Mouse (Mus musculus) G1E-ER4 (cell line): ENCODE measurements around the gene Aasdh. TPM values are rescaled to one million over a fixed set of nuclear protein-coding genes. Genes with fewer than 3 reads are reported as not detected.

ENCODE experiments used
- GATA1 ChIP-seq: IDR thresholded peaks from one replicate; pipeline ENCODE4 v1.8.0; 2012; ENCODE audit warnings: low read length, inconsistent platforms
- polyA plus RNA-seq: library from polyadenylated mRNA; stranded (reverse); fragments of >175 nt; gene quantifications from 2 replicates; pipeline ENCODE4 v1.2.3, GENCODE M21; 2012

The Aasdh gene
- 3.2 and 3.8 TPM in 2 replicates for polyA plus RNA-seq

DNA sequence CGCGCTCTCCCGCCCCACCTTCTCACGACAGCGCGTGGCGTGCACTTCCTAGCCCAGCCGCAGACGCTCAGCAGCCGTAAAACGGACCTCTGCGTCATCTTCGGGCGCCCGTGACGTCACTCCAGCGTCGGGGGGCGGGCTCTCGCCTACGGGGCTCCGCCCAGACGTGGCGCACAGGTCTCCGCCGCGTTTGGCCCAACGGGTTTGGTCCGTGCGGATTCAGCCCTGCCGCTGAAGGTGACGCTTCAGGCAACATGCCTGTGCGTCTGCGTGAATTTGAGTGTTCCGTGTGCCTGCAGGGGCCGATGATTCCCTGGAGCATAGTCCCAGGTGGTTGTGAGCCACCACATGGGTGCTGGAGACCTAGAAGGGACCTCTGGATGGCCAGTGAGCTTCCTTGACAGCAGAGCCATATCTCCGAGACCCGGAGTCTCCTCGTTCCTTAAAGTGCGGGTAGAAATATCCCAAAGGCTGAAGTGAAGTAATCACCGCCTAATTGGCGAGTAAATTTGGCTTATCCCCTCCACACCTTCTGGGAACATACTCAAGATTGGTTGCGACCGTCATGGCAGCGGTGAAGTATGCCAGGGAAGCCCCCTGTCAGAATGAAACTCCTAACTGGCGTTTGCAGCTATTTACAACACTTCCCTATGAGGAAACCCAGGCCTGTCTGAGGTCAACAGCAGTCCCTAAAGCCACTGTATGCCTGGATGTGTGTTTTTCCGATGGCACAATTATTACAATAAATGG lies at the start of gene Aasdh:
Aasdh (minus strand) TSS at position 110 of the 750 bp plus-strand sequence.
- no peak for TF ChIP-seq GATA1

DNA sequence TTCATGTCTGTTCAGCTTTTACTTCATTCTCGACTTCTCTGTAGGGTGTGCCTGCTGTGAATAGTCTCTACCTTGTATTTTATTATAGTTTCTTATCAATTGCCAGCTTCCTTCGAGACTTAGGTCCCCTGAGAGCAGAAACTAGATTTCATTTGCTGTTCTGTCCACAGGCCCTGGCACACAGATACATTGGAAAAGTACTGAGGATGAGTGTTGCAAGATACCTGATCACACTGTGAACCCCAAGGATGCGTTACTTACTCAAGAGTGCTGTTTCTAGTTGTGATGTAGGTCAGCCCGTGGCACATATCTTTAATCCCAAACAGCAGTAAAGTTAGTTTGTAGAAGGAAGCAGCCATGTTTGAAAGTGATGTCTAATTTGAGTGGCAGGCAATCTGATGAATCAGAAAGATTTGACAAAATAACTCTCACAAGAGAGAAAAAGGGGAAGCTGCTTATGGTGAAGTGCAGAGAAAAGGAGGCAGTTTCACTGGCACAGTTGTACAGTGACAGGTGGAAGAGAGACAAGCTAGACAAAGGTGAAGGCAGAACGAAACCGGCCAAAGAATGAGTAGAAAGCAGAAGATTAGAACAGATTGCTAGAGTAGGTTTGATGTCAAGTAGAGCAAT lies 49.1 kb upstream of the Aasdh start:
- no peak for TF ChIP-seq GATA1

DNA sequence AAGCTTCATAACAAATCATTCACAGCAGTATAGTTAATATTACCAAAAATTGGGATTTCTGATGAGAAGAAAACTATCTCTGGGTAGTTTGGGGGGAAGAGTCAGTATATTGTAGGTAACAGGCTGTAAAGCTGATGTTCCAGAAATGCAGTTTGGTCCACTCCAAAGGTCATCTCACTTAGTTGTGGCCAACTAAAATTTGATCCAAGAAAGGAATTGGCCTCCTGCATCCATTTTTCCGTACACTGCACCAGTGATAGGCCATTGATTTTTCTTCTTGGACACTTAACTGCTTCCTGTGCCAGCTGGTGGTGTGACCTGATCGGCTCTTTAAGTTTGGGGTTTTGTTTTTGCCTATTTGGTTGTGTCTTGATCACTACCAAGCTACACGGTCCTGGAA lies 48.5 kb upstream of the Aasdh start:
- TF ChIP-seq GATA1 = no peak

DNA sequence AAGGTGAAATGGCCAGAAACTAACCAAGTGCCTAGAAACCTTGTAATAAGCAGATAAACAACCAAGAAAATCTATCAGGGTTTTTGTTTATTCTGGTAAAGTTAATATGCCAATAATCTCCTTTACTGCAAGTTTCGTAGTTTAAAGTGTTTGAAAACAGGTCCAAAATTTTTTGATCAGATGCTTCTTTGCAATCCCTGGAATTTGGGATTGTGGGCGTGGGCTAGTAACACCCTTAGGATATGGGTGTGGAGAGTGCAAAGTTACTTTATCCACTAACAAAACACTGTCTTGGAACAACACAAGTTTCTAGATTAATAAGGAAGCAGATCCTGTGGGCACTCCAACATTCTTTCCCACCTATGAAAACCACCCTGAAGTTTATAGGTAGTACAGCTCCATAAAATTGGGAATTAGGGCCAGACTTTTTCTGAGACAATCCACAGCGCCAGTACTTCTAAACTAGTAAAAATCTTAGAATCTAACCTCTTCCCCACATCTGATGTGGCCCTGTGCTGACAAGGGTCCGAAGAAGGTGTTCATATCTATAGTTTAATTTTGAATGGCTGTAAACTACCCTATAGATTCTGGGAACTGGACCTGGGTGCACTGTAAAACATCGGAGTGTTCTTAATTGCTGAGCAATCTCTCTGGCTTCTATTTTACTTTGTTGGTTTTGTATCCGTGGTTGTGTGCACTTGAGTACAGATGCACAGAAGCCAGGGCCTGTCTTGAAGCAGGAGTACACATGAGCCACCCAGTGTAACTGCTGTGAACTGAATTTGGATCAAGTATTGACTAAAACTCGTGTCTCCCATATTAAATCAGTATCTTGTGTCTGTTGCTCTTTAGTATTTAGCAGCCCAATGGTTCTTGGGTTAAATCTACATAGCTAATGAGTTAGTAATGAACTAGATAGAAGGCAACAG lies 47.1 kb upstream of the Aasdh start:
- no peak for TF ChIP-seq GATA1

DNA sequence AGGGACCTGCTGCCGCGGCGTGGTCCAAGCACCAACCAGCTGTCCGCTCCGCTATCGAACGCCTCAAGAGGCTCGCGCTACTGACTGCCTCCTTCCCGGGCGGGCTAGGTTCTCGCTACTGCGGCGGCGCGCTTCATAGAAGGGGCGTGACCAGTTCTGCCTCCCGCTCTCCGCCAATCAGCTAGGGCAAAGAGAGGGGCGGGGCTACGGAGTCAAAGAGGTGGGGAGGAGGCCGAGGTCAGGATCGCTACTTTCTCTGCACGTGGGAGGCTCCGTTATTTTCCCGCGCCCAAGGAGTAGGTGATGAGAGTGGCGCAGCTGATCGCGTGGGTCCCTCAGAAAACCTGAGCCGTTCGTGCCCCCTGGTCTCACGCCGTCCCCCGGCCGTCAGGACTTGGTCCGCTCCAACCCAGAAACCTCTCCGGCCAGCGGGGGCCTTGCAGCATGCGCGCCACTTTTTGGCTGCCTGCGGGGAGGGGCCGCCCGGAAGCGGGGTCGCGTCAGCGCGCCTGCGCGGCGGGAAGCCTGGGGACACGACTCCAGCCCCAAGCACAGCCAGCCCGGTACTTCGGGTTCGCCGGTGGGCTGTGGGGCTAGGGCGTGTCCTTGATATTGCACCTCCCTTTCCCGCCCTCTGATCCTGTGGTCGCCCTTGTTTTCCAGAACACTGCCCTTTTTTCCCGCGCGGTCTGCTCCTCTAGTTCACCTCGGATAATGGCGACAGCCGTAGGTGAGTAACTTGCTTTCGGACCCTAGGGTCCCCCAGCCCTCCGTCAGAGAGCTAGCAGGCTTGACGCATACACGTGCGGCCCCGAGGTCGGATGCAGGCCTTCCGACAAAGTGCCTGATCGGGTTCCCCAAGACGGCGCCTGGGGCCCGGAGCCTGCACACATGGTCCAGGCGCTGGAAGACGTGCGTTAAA lies 46.1 kb upstream of the Aasdh start, which contains the start of the genes Paics and Ppat:
Paics (plus strand) TSS at position 202 of the 922 bp plus-strand sequence.
Ppat (minus strand) TSS at position 473 of the 922 bp plus-strand sequence.
- TF ChIP-seq GATA1 = no peak

DNA sequence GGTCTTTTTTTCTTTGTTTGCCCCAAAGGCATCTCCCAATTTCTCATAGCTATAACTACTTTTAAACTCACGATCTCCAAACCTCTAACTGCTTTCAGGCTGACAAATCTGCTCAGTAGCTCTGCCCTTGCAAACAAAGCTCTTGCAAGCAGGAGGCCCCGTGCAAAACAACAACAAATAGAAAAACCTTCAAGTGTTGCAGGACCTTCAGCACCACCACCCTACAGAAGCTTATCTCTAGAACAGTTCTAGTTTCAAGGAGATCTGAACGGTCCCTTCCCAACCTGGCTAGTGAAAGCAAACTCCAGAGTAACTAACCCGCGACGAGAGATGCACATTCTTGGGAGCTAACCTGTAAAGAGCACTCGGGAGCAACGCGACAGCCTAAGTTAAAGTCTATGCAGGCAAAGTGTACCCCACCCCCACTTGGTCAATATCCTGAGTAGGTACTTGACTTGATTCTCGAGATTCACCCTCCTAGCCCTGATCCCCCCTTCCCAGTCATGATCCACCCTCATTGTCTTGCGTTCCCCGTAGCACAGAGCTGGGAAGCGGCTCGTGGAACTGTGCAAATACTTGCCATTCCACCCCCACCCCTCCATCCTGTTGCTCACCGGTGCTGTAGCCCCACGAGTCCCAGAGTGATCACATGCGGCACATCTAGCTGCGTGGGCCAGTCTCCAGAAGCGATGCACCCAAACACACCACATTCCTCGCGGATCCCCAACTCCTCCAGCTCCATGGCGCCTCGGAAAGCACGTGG lies 45.2 kb upstream of the Aasdh start:
- no peak for TF ChIP-seq GATA1

DNA sequence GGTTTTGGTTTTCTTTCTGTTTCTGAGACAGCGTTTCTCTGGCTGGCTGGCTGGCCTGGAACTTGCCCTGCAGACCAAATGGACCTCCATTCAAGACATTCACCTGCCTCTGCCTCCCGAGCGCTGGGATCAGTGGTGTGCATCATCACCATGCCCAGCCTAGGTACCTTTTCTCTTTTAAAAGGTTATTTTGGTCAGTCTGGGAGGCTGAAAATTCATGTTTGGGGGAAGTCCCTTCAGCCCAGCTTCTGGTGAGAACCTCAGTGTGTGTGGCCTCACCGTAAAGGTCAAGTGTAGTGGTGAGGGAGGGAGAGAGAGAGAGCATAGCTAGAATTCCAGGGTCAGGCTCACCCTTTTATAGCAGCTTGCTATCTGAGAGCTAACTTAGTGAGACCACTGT lies 42.4 kb upstream of the Aasdh start:
- TF ChIP-seq GATA1 = no peak

DNA sequence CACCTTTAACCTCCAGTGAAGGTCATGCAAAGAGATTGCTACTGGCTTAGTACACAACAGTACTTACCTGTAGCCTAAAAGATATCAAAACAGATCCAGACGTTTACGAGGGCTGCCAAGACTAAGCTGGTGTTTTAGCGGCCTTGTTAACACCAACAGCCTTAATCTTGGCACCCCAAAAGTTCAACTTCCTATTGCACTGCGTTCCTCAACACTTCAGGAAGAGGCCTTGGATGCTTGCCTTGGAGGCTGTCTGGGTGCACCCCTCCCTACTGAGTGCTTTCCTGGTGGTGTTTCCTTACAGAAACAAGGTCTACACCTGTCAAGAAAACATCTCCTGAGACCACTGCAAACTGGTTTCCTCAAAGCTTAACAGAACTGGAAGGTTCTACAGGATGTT lies 41.8 kb upstream of the Aasdh start:
- no peak for TF ChIP-seq GATA1

DNA sequence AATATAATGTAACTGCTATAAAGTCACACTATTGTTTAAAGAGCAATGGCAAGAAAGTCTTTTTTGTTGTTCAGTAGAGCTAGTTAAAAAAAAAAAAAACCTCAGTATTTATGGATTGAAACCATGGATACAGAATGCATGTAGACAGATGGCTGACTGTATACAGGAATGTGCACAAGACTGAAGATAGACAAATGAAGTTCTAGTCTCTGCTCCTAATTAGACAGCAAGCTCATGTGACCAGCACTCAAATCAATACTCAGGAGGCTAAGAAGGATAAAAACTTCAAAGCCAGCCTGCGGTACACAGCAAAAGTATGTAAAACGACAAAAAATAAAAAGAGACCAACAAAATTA lies 40.3 kb upstream of the Aasdh start:
- no peak for TF ChIP-seq GATA1

DNA sequence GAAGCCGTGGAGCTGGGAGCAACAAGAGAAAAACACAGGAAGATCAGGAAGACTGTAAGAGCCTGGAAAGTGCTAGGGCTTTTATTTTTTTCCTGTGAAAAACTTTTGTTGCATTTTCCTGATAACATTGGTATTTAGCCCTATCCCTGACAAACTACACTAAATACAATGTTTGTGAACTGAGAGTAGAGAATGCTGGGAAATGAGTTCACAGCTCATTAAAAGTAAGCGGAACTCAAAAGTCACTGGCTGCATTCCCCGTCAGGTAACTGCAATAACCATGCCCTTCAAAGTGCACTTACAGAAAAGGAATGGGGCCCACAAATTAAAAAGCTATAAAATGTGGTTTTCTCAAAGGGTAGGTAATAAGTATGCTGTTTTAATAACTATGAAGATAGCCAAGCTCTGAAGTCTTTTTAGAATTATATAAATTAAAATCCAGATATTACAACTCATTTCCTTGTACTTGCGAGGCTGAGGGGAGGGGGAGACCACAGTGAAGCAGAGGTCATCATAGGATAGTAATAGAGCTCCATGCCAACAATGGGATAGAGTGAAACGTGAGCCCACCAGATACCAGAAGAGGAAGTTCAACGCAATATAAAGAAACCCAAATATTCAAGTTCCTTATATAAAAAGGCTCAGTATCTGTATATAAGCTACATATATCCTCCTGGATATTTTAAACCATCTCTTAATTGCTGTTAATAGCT lies 39.8 kb upstream of the Aasdh start:
- no peak for TF ChIP-seq GATA1

DNA sequence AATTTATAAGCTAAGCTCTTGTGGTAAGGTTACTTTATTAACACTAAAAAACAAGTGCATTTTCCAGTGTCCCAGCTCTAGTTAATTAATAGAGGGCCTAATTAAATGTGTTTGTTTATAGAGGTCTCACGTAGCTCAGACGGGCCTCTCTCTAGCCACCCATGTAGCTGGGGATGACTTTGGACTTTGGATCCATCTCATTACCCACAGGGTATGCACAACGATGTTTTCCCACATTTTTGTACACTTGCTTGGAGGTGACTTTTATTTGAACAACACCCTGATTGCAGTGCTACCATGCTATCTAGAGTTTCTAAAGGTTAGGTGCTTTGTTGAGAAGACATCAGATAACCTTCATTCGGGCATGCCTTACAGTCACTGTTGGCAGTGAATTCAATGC lies 37.2 kb upstream of the Aasdh start:
- TF ChIP-seq GATA1 = no peak

DNA sequence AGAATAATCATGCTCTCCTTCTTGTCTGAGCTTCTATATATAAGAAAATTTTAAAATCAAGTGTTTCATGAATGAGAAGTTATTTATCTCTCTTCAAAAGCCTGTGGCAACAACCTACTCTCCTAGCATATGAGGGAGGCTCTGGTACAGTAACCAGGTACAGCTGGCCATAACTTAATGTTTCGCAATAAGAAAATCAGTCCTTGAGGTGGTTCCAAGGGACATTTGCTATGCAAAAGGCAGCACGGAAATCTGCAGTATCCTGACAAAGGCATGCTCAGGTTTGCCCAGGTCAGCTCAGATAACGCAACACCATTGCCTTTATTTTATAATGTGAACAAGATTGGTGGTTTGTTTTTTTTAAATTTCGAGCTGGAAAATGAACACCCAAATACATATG lies 36.7 kb upstream of the Aasdh start:
- no peak for TF ChIP-seq GATA1

DNA sequence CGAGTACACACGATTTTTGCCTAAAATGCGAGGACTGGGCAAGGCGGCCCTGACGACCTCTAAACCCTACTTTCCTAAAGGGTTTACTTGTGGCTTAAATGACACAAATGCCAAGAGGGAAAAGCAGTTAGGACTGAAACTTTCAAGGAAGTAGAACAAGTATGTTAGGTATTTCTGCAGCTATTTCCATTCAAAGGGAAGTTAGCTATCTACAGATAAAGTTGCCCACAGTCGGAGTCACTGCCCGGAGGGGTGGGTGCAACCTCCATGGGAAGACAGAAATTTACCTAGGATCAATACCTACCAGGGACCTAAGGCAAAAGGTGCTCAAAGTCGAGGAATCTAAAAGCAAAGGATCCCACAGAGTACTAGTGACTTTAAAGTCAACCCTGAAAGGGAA lies 34.4 kb upstream of the Aasdh start:
- TF ChIP-seq GATA1 = no peak

DNA sequence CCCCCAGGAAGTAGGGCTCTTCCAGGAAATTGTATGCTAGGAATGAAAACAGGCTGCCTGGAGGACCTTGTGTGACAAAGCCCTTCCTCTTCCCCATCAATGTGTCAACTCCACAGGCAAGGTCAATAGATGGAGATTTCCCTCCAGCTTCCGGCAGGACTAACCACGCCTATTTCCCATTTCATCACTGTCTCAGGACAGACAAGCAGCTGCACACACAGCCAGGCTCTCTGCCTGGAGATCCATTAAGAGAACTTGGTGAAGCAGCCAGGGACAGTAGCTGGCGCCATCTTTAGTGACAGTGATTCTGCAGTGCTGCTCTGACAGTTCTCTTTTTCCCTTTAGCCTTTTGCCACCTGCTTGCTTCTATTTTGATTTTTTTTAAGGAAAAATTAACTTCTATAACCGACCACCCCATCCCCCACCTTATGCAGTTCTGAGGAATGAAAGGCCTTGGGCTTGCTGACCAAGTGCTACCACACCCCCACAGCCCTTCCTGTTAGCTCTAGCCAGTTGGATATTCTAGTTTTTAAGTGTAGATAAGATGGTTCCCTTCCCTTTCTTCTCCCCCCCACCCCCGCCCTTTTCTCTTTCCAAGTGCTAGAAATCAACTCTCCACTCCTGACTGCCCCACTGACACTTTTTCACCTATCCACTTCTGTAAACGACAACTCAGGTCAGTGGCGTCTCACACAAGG lies 24.0 kb upstream of the Aasdh start:
- no peak for TF ChIP-seq GATA1
